8 mouse cellular contexts compared by ENCODE assay signal in the genomic region with DNA sequence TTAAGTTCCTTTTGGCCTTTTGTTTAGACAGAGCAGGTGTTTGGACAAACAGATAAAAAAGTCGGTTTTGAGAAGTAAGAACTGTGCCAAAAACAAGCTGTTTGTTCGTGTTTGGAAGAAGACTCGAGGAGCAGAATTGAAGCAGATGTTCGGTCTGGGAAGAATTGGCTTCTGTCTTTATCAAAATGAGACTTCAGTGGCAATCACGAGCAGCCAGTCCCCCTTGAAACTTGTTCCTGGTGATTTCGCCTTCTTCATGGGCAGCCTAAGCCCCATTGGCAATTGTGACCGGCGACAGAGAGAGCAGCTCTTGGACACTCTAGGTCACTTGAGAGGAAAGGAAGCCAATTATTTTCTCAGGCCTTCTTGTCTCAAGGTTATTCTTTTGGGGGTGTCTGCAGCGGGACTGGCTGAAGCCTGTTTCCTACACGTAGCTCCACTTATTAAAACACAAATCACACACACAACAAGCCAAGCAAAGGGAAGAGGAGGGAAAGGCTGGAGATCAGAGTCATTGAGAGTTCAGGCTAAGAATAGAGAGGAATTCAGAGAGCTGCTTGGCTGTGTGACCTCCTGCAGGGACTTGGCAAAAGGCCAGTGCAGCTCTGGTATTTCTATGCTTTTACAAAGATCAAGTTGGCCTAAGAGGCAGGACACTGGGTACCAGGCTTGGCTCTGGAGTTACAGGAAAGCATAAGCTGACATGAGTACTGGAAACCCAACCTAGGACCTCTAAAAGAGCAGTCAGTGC. TPM values are rescaled to one million over a fixed set of nuclear protein-coding genes. Genes with fewer than 3 reads are reported as not detected.
A peak's percentile ranks its signal among the peaks of the same experiment; 100 is the strongest.
DNase-seq lines count a peak whose midpoint lies in the region; ATAC-seq and TF ChIP-seq lines count a peak whose summit lies in the region.

No protein-coding gene starts in this region.

- no peak overlapping the region for H3K4me3 ChIP-seq in forebrain, embryonic 14.5 days (ENCODE audit: low read depth, low read length)
- no peak overlapping the region for H3K4me3 ChIP-seq in hindbrain, embryonic 10.5 days
- H3K4me3 ChIP-seq in liver, embryonic 11.5 days (ENCODE audit: low read depth, low read length): no peak overlapping the region
- H3K4me3 ChIP-seq in olfactory bulb, adult 2 months (ENCODE audit: insufficient read depth, low read depth, low read length): no peak overlapping the region

- no peak for TF ChIP-seq CTCF in olfactory bulb, adult 2 months (IDR thresholded peaks at IDR 0.05; ENCODE audit: insufficient read depth, low read depth, low read length)

- H3K4me2 ChIP-seq in forebrain, embryonic 14.5 days (ENCODE audit: low read length): no peak overlapping the region
- no peak overlapping the region for H3K4me2 ChIP-seq in liver, embryonic 11.5 days

- no peaks in the 10 kb centered on the region for H3K9me3 ChIP-seq in forebrain, embryonic 14.5 days (replicated peaks; ENCODE audit: control insufficient read depth, low read length)
- no peaks in the 10 kb centered on the region for H3K9me3 ChIP-seq in hindbrain, embryonic 10.5 days
- H3K9me3 ChIP-seq in liver, embryonic 11.5 days (ENCODE audit: control insufficient read depth, low read length): no peaks in the 10 kb centered on the region

- DNase-seq in NIH3T3 (ENCODE audit: low read depth): peak; percentile 85
- peak; percentile 64 for DNase-seq in adrenal gland, postnatal 25 days
- DNase-seq in forebrain, embryonic 14.5 days (ENCODE audit: low spot score): peak; percentile 56
- peak; percentile 46 for DNase-seq in hindbrain, embryonic 10.5 days (ENCODE audit: low spot score)
- DNase-seq in liver, embryonic 11.5 days (ENCODE audit: low spot score): no peak
- no peak for DNase-seq in layer of hippocampus, postnatal 25 days (ENCODE audit: extremely low spot score in 1 of 2, low spot score in 1 of 2)
- DNase-seq in right cerebral cortex, postnatal 25 days: no peak

- ATAC-seq in forebrain, embryonic 14.5 days: peak; percentile 68; the same call in 1 of the 2 replicates
- ATAC-seq in liver, embryonic 11.5 days (replicated peaks; ENCODE audit: low FRiP score): 0 out of 2 replicates have a peak, but pooled peaks have one; percentile 15

- no peak overlapping the region for H3K9ac ChIP-seq in forebrain, embryonic 14.5 days (ENCODE audit: low read length)
- H3K9ac ChIP-seq in liver, embryonic 11.5 days (ENCODE audit: low read depth, low read length): no peak overlapping the region

- H3K27me3 ChIP-seq in forebrain, embryonic 14.5 days (replicated peaks; ENCODE audit: control insufficient read depth, insufficient read depth, low read length): no peaks in the 10 kb centered on the region
- no peaks in the 10 kb centered on the region for H3K27me3 ChIP-seq in hindbrain, embryonic 10.5 days (ENCODE audit: insufficient read depth, poor library complexity, severe bottlenecking)
- H3K27me3 ChIP-seq in liver, embryonic 11.5 days (replicated peaks; ENCODE audit: control insufficient read depth, insufficient read depth, low read length): no peaks in the 10 kb centered on the region

- TF ChIP-seq POLR2A in olfactory bulb, adult 2 months (IDR thresholded peaks at IDR 0.05; ENCODE audit: insufficient read depth, low read depth, low read length): no peak

- H3K36me3 ChIP-seq in forebrain, embryonic 14.5 days (ENCODE audit: control insufficient read depth, insufficient read depth, low read length): no peaks in the 10 kb centered on the region
- H3K36me3 ChIP-seq in hindbrain, embryonic 10.5 days: no peaks in the 10 kb centered on the region
- no peaks in the 10 kb centered on the region for H3K36me3 ChIP-seq in liver, embryonic 11.5 days (ENCODE audit: control insufficient read depth, insufficient read depth, low read length)

- H3K27ac ChIP-seq in forebrain, embryonic 14.5 days (ENCODE audit: low read depth, low read length): no peak overlapping the region
- H3K27ac ChIP-seq in hindbrain, embryonic 10.5 days: peak overlapping the region; percentile 9; the same call in 1 of the 2 replicates
- no peak overlapping the region for H3K27ac ChIP-seq in liver, embryonic 11.5 days (ENCODE audit: low read depth, low read length)
- peak overlapping the region; percentile 52 for H3K27ac ChIP-seq in olfactory bulb, adult 2 months (ENCODE audit: insufficient read depth, low read depth, low read length)

- peaks cover 4% of the 10 kb centered on the region for H3K4me1 ChIP-seq in forebrain, embryonic 14.5 days (ENCODE audit: control insufficient read depth, insufficient read depth, low read length)
- H3K4me1 ChIP-seq in hindbrain, embryonic 10.5 days (replicated peaks): peaks cover 14% of the 10 kb centered on the region; the same call in 1 of the 2 replicates
- no peaks in the 10 kb centered on the region; the same call in 1 of the 2 replicates for H3K4me1 ChIP-seq in liver, embryonic 11.5 days (replicated peaks; ENCODE audit: control insufficient read depth, insufficient read depth, low read length)
- H3K4me1 ChIP-seq in olfactory bulb, adult 2 months (ENCODE audit: control insufficient read depth, insufficient read depth, low read length): peaks cover 2% of the 10 kb centered on the region; the same call in 1 of the 2 replicates

- 25% methylated on average over 10 of the region's 10 CpGs for WGBS in forebrain, embryonic 14.5 days
- 61% methylated on average over 10 of the region's 10 CpGs for WGBS in hindbrain, embryonic 10.5 days
- 66% methylated on average over 10 of the region's 10 CpGs for WGBS in liver, embryonic 11.5 days
- 34% methylated on average over 10 of the region's 10 CpGs for WGBS in olfactory bulb, adult 2 months

RNA-seq across cellular contexts. Expression of a gene that starts 50.3 kb away (rescaled TPM):
- 0.36 and 3.0 TPM in 2 replicates for total RNA-seq in adrenal gland, postnatal 25 days (2021)
- polyA plus RNA-seq in forebrain, embryonic 14.5 days (2014; fragmentation: Nextera tagmentation; extraction: Ambion mirVana): 0.11 and 0.14 TPM in 2 replicates
- 0.19 TPM in 1 of 2 replicates, not detected in the other for polyA plus RNA-seq in hindbrain, embryonic 10.5 days (2016; fragmentation: Nextera tagmentation; extraction: Ambion mirVana)
- 5.5 and 5.7 TPM in 2 replicates for polyA plus RNA-seq in liver, embryonic 11.5 days (2014; fragmentation: Nextera tagmentation; extraction: Ambion mirVana)
- not detected in 2 replicates for polyA plus RNA-seq in olfactory bulb, adult 2 months (2012; ENCODE audit: insufficient read depth, insufficient read length, low replicate concordance, missing spikeins)
- total RNA-seq in layer of hippocampus, postnatal 25 days (2021): under 1 TPM; 0.10 to 0.54 TPM

Comparison
In these comparisons a context has a peak if more than half of its experiments do, and no peak if none do; other contexts are left out.
1. DNase-seq: peak in NIH3T3 (single experiment), adrenal gland, postnatal 25 days (single experiment), forebrain, embryonic 14.5 days (single experiment) and hindbrain, embryonic 10.5 days (single experiment); none in liver, embryonic 11.5 days (single experiment), layer of hippocampus, postnatal 25 days (0 of 2) and right cerebral cortex, postnatal 25 days (single experiment).
2. H3K27ac ChIP-seq: peak in hindbrain, embryonic 10.5 days (single experiment) and olfactory bulb, adult 2 months (single experiment); none in forebrain, embryonic 14.5 days (single experiment) and liver, embryonic 11.5 days (single experiment).